In the genomic region with DNA sequence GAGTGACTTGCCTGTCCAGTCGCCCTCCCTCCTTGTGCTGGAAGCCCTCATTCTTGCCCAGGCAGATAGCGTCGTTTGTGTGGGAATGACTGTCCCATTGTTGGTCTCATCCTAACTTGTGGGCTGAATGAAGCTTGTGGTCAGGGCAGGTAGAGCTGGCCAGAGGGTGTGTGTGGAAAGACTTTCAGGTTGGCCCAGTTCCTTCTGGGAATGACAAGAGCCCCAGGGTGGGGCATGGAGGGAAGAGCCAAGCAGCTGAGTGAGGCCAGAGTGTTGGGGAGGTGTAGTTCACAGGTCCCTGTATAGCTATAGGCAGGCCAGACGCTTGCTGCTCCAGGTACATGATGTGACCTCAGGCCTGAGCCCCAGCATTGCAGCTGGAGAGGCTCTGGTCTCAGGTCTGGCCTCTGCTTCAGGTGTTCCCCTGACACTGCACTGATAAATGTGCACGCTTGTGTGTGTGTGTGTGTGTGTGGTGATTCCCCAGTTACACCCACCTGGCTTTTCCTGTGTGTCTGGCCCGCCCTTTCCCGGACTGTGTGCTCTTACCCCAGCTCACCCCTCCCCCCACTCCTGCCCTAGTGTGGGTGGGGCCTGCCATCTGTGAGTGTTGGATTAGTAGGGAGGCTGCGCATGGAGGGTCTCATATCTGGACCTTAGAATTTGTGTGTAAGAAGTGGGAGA, we compare ENCODE assay signal across 9 mouse cellular contexts. TPM values are rescaled to one million over a fixed set of nuclear protein-coding genes. Genes with fewer than 3 reads are reported as not detected.
DNase-seq lines count a peak whose midpoint lies in the region; ATAC-seq and TF ChIP-seq lines count a peak whose summit lies in the region.
"Had no signal": no experiment of that assay in that cellular context is flagged by ENCODE, and none has a peak within 500 bp of the region (broad histone marks: within the 10 kb centered on the region; RNA-seq: fewer than 3 reads in every experiment).

No protein-coding gene starts in this region.

- peaks cover 28% of the 10 kb centered on the region for H3K36me3 ChIP-seq in liver, embryonic 16.5 days (ENCODE audit: control insufficient read depth, insufficient read depth)
- H3K36me3 ChIP-seq in hindbrain, embryonic 12.5 days, result peaks cover 39% of the 10 kb centered on the region

- no peaks in the 10 kb centered on the region for H3K27me3 ChIP-seq in liver, embryonic 16.5 days (ENCODE audit: control insufficient read depth, insufficient read depth, low read depth, low read length)
- H3K27me3 ChIP-seq in hindbrain, embryonic 12.5 days, result no peaks in the 10 kb centered on the region
- H3K27me3 ChIP-seq: hindbrain, embryonic 15.5 days had no signal

- intact Hi-C loops in gastrocnemius, adult 2 months (cut with DNase I), result no loop called here

- no peak overlapping the region for H3K4me3 ChIP-seq in gastrocnemius, adult 2 months
- H3K4me3 ChIP-seq in liver, embryonic 16.5 days (ENCODE audit: low read depth, low read length), result no peak overlapping the region
- no peak overlapping the region for H3K4me3 ChIP-seq in hindbrain, embryonic 12.5 days
- H3K4me3 ChIP-seq: hindbrain, embryonic 15.5 days had no signal

- H3K27ac ChIP-seq in gastrocnemius, adult 2 months, result peak overlapping the region; percentile 35; the same call in 1 of the 2 replicates
- H3K27ac ChIP-seq in liver, embryonic 16.5 days (ENCODE audit: low read length), result no peak overlapping the region
- H3K27ac ChIP-seq in hindbrain, embryonic 12.5 days, result no peak overlapping the region
- H3K27ac ChIP-seq: hindbrain, embryonic 15.5 days had no signal

- no peak overlapping the region for H3K9ac ChIP-seq in liver, embryonic 16.5 days (ENCODE audit: low read depth, low read length)
- no peak overlapping the region for H3K9ac ChIP-seq in hindbrain, embryonic 12.5 days
- H3K9ac ChIP-seq: hindbrain, embryonic 15.5 days had no signal

- WGBS in liver, embryonic 16.5 days (ENCODE audit: insufficient replicate concordance), result 43% methylated on average over 8 of the region's 8 CpGs
- 81% methylated on average over 8 of the region's 8 CpGs for WGBS in hindbrain, embryonic 12.5 days

- no peak for DNase-seq in gastrocnemius, adult 2 months
- DNase-seq in gastrocnemius, postnatal 4 days (ENCODE audit: low spot score in 2 of 2), result no peak
- DNase-seq in thymus, postnatal 4 days, result peak; percentile 57
- no peak for DNase-seq in thymus, postnatal 10 days (ENCODE audit: low spot score in 2 of 2)
- no peak for DNase-seq in right cerebral cortex, postnatal 10 days (ENCODE audit: low spot score in 2 of 2)
- DNase-seq in frontal cortex, postnatal 36 days (ENCODE audit: low spot score in 2 of 2), result no peak

- peak; percentile 71 for ATAC-seq in liver, embryonic 16.5 days (ENCODE audit: low read depth)
- no peak for ATAC-seq in hindbrain, embryonic 12.5 days (ENCODE audit: low FRiP score)

- no peak overlapping the region for H3K4me2 ChIP-seq in liver, embryonic 16.5 days (ENCODE audit: low read depth, low read length)
- H3K4me2 ChIP-seq in hindbrain, embryonic 12.5 days (replicated peaks), result no peak overlapping the region
- H3K4me2 ChIP-seq: hindbrain, embryonic 15.5 days had no signal

- peaks cover 23% of the 10 kb centered on the region for H3K4me1 ChIP-seq in liver, embryonic 16.5 days (ENCODE audit: control insufficient read depth, low read depth, low read length)
- H3K4me1 ChIP-seq in hindbrain, embryonic 12.5 days, result peaks cover 38% of the 10 kb centered on the region

- no peak for TF ChIP-seq CTCF in gastrocnemius, adult 2 months (IDR thresholded peaks at IDR 0.05)

- H3K9me3 ChIP-seq in liver, embryonic 16.5 days (replicated peaks; ENCODE audit: control insufficient read depth, low read length), result no peaks in the 10 kb centered on the region
- no peaks in the 10 kb centered on the region for H3K9me3 ChIP-seq in hindbrain, embryonic 12.5 days (replicated peaks)
- H3K9me3 ChIP-seq: hindbrain, embryonic 15.5 days had no signal

RNA-seq across cellular contexts. Expression of a gene that starts 21.5 kb away (rescaled TPM):
- 10 to 100 TPM; 17.2 to 18.0 TPM for total RNA-seq in gastrocnemius, adult 2 months (2021)
- 10 to 100 TPM; 21.6 to 24.6 TPM for total RNA-seq in gastrocnemius, postnatal 4 days (2021)
- polyA plus RNA-seq in liver, embryonic 16.5 days (2015; fragmentation: Nextera tagmentation; extraction: Ambion mirVana), result 13.5 and 13.7 TPM in 2 replicates
- 41.8 and 46.7 TPM in 2 replicates for polyA plus RNA-seq in hindbrain, embryonic 12.5 days (2016; fragmentation: Nextera tagmentation; extraction: Ambion mirVana)

RNA-seq across cellular contexts. Expression of a gene that starts 37.8 kb away (rescaled TPM):
- 10 to 100 TPM in 1 of 2 experiments, 1 to 10 TPM in 1; 1.7 to 10.1 TPM for total RNA-seq in gastrocnemius, adult 2 months (2021)
- 10 to 100 TPM; 14.0 to 14.8 TPM for total RNA-seq in gastrocnemius, postnatal 4 days (2021)
- polyA plus RNA-seq in liver, embryonic 16.5 days (2015; fragmentation: Nextera tagmentation; extraction: Ambion mirVana), result 6.1 and 6.7 TPM in 2 replicates
- polyA plus RNA-seq in hindbrain, embryonic 12.5 days (2016; fragmentation: Nextera tagmentation; extraction: Ambion mirVana), result 10.4 and 11.8 TPM in 2 replicates
